Mouse (Mus musculus): ENCODE results near the gene Lamtor4.

The Lamtor4 gene

GRCm38 (mm10) chr5:138255353-138256093 is at the start of gene Lamtor4:
Gene Lamtor4 (plus strand): TSS chr5:138255482.
- in situ Hi-C loops (cut with MboI; ENCODE audit: unreplicated experiment in 2 of 2): no loop called here

DNA sequence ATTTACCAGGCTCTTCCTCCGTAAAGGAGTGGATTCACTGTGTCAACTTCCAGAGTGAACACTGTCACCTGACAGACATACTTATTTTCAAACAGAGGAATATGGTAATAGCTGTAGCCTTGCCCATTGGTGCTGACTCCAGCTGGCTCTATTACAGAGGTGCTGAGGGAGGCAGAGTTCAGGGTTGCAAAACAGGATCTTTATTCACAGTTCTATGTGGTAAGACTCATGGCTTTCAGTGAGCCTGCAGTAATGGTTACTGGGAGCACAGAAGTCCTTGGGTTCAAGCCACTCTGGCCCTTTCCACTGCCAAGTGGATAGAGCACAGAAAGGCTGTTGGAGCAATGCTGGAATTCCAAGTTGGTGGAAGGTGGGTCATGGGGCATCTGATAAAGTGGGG is 48.0 kb upstream of the Lamtor4 start:
- in situ Hi-C loops (cut with MboI; ENCODE audit: unreplicated experiment in 2 of 2): loop anchor here (25.0 kb wide), 2 partner anchors 220 to 430 kb away; partner anchors contain the start of gene Azgp1 (in 1 of the 2)

DNA sequence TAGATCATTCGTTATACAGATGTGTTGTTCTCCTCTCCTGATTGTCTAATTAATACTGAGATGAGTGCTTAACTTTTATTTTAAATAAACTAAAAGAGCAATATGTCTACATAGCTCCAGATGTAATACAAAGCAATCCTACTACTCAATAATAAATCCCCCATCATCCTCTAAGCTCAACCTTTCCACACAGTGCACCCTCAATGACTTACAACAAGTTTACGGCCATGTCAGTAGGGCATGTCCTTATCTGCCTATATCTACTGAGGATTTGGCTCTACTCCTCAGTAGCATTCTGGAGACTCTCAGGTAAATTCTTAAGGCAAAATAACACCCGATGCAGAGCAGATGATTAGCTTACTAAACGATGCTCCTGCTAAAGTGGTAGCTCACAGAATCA is 47.4 kb upstream of the Lamtor4 start:
- in situ Hi-C loops (cut with MboI; ENCODE audit: unreplicated experiment in 2 of 2): loop anchor here (25.0 kb wide), 2 partner anchors 221 to 429 kb away; partner anchors contain the start of gene Azgp1 (in 1 of the 2)

GRCm38 (mm10) chr5:138216632-138217031 is 38.6 kb upstream of the Lamtor4 start:
- in situ Hi-C loops (cut with MboI; ENCODE audit: unreplicated experiment in 2 of 2): loop anchor here (25.0 kb wide), 2 partner anchors 229 to 421 kb away; partner anchors contain the start of gene Azgp1 (in 1 of the 2)

DNA sequence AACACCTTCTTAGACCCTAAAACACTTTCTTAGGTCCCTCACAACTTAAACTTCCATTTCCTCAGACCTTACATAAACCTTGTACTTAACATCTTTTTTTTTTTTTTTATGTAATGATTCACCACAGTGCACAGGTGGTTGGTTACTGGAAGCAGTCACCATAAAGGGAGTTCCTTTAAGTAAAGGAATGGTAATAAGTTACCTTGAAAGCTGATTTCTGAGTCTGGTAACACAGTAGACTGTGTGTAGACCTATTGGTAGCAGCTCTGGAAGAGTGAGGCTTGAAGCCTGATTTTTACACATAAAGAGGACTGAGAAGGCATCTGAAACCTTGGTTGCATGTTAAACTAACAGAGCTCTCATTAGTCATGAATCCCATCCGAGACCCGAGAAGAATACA is 35.4 kb upstream of the Lamtor4 start:
- in situ Hi-C loops (cut with MboI; ENCODE audit: unreplicated experiment in 2 of 2): loop anchor here (5.0 to 25.0 kb wide), 7 partner anchors 225 to 417 kb away; partner anchors contain the start of genes Azgp1 (in 1 of the 2) and Zfp157 (in 1 of the 2)

DNA sequence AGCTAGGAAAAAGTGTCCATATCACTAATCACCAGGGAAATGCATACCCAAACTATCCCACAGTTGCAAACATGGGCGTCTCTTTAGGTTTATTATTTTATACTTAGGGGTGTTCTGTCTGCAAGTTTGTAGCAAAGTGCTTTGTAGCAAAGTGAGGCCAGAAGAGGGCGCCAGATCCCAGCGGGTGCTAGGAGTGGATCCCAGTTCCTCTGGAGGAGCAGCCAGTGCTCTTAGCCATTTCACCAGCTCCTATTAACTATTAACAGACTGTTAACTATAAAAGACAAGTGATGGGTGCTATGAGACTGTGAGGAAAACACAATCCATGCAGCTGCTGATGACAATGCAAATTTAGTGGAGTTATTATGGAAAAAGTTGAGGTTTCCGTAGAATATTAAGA is 33.2 kb upstream of the Lamtor4 start:
- in situ Hi-C loops (cut with MboI; ENCODE audit: unreplicated experiment in 2 of 2): loop anchor here (5.0 to 25.0 kb wide), 7 partner anchors 223 to 415 kb away; partner anchors contain the start of genes Azgp1 (in 1 of the 2) and Zfp157 (in 1 of the 2)

- in situ Hi-C loops (cut with MboI; ENCODE audit: unreplicated experiment in 2 of 2): loop anchor here (5.0 to 25.0 kb wide), 7 partner anchors 222 to 414 kb away; partner anchors contain the start of genes Azgp1 (in 1 of the 2) and Zfp157 (in 1 of the 2)
Measured at GRCm38 (mm10) chr5:138223287-138223686, 32.0 kb upstream of the Lamtor4 start.

GRCm38 (mm10) chr5:138225700-138226099 is 29.6 kb upstream of the Lamtor4 start, which contains the start of gene Nxpe5:
Gene Nxpe5 (plus strand): TSS chr5:138225898.
- in situ Hi-C loops (cut with MboI; ENCODE audit: unreplicated experiment in 2 of 2): loop anchor here in 1 of 2 experiments (10.0 kb wide), 2 partner anchors 219 to 249 kb away; partner anchors contain the start of gene Zfp157

DNA sequence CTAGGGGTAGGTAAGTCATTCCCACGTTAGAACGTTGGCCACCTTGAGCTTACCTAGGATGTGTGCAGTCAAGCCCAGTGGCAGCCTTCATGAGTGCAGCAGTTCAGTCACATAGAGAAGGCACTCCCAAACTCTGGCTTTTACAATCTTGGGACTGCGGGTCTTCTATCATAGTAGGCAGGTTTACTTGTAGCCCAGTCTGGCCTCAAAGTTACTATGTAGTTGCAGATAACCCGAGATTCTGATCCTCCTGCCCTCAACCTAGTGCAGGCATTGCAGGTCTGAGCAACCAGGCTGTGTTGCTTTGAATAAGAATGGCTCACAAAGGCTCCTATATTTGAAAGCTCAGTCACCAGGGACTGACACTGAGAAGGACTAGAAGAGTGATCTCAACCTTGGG is 28.8 kb upstream of the Lamtor4 start:
- in situ Hi-C loops (cut with MboI; ENCODE audit: unreplicated experiment in 2 of 2): loop anchor here in 1 of 2 experiments (10.0 kb wide), 2 partner anchors 218 to 248 kb away; partner anchors contain the start of gene Zfp157

DNA sequence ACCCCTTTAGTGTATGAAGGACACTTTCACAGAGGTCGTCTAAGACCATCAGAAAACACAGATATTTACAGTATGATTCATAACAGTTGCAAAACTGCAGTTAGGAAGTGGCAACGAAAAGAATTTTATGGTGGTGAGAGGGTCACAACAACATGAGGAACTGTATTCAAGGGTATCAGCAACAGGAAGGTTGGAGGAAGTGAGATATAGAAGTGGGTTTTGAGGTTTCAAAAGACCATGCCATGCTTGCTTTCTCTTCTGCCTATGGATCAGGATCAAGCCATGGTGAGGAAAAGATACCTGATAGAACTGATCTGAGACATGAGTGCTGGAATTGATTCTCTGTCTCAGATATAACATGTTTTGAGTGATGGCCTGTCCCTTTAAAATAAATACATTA is 27.9 kb upstream of the Lamtor4 start:
- in situ Hi-C loops (cut with MboI; ENCODE audit: unreplicated experiment in 2 of 2): loop anchor here in 1 of 2 experiments (10.0 kb wide), 2 partner anchors 217 to 247 kb away; partner anchors contain the start of gene Zfp157

- in situ Hi-C loops (cut with MboI; ENCODE audit: unreplicated experiment in 2 of 2): loop anchor here in 1 of 2 experiments (10.0 kb wide), 2 partner anchors 217 to 247 kb away; partner anchors contain the start of gene Zfp157
Measured at GRCm38 (mm10) chr5:138228026-138228425, 27.3 kb upstream of the Lamtor4 start.

DNA sequence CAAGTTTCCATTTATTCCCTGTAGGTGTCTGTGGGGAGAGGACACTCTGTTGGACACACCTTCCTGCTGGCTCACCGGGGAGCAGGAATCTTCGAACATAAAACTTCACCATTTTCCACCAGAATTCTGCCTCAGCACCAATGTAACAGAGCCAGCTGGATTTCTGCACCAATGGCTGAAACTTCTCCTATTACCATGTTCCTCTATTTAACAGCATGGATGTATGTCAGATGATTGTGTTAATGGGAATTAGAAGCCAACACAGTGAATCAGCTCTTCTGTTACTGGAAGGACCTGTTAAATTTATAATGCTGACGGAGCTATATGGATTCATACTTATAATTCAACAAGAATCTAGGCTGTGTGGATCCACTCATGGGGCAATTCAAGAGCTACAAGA is 25.8 kb upstream of the Lamtor4 start:
- in situ Hi-C loops (cut with MboI; ENCODE audit: unreplicated experiment in 2 of 2): loop anchor here in 1 of 2 experiments (10.0 kb wide), 2 partner anchors 215 to 245 kb away; partner anchors contain the start of gene Zfp157

- in situ Hi-C loops (cut with MboI; ENCODE audit: unreplicated experiment in 2 of 2): no loop called here
Measured at GRCm38 (mm10) chr5:138233778-138234177, 21.5 kb upstream of the Lamtor4 start.

- in situ Hi-C loops (cut with MboI; ENCODE audit: unreplicated experiment in 2 of 2): no loop called here
Measured at GRCm38 (mm10) chr5:138234224-138234623, 21.1 kb upstream of the Lamtor4 start.

- in situ Hi-C loops (cut with MboI; ENCODE audit: unreplicated experiment in 2 of 2): no loop called here
Measured at GRCm38 (mm10) chr5:138241511-138241910, 13.8 kb upstream of the Lamtor4 start.

DNA sequence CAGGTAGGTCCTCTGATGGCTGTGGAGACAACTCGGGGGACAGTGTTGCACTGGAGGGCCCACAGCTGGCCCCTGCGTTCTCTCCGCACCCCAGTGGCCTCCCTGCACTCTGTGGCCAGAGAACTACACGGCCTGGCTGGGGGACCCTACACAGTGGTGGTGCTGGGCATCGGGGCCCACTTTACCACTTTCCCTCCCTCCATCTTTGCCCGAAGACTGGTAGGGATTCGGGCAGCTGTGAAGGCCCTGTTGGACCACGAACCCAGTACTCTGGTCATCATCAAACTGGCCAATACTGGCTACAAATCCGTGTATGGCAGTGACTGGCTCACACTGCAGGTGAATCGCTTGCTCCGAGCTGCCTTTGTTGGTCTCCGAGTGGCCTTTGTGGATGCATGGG is 4.1 kb upstream of the Lamtor4 start:
- in situ Hi-C loops (cut with MboI; ENCODE audit: unreplicated experiment in 2 of 2): loop anchor here in 1 of 2 experiments (5.0 kb wide), 1 partner anchor 59 kb away; the partner anchor contains the start of gene Mblac1

DNA sequence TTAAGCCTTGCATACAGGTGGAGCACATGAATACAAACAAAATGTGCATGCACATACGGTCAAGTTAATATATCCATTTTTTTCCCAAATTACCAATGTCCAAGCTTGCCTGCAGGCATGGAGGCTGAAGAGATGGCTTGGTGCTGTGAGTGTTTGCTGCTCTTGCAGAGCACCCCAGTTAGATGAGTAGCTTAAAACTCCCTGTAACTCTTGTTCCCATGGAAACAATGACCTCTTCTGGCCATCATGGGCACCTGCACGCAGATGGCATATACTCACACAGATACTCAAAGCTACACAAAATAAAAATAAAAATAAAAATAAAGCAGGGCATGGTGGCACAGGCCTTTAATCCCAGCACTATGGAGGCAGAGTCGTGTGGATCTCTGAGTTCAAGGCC is 2.2 kb upstream of the Lamtor4 start:
- in situ Hi-C loops (cut with MboI; ENCODE audit: unreplicated experiment in 2 of 2): loop anchor here in 1 of 2 experiments (5.0 kb wide), 1 partner anchor 61 kb away; the partner anchor contains the start of gene Mblac1

- in situ Hi-C loops (cut with MboI; ENCODE audit: unreplicated experiment in 2 of 2): no loop called here
Measured at GRCm38 (mm10) chr5:138256094-138256467, 799 bp downstream of the Lamtor4 start.

GRCm38 (mm10) chr5:138256966-138257584 is 1.8 kb downstream of the Lamtor4 start:
- in situ Hi-C loops (cut with MboI; ENCODE audit: unreplicated experiment in 2 of 2): no loop called here

GRCm38 (mm10) chr5:138257585-138257978 is 2.3 kb downstream of the Lamtor4 start:
- in situ Hi-C loops (cut with MboI; ENCODE audit: unreplicated experiment in 2 of 2): no loop called here

GRCm38 (mm10) chr5:138258078-138258477 is 2.8 kb downstream of the Lamtor4 start:
- in situ Hi-C loops (cut with MboI; ENCODE audit: unreplicated experiment in 2 of 2): no loop called here

Data from v-Abl transformed pro-B cells (cell line).